In genomic region chr1:43110556-43110955, GRCm38 (mm10) we compare ENCODE assay signal across 8 mouse cellular contexts. TPM values are rescaled to one million over a fixed set of nuclear protein-coding genes. Genes with fewer than 3 reads are reported as not detected.
DNase-seq lines count a peak whose midpoint lies in the region.

No protein-coding gene starts in this region.

- peak; percentile 68 for DNase-seq in heart, postnatal 4 days
- no peak for DNase-seq in heart, adult 8-10 months (ENCODE audit: low spot score)
- DNase-seq in 416B (ENCODE audit: low read depth) (peak; percentile 83), MEL-GATA-1-ER (ENCODE audit: extremely low read depth, low read depth) (peak; percentile 59)
- DNase-seq in cerebellum, adult 9-10 months: peak; percentile 46
- peak; percentile 77 for DNase-seq in kidney, postnatal 10 days
- DNase-seq in naive thymus-derived CD4-positive, alpha-beta T cell, adult 2 months (ENCODE audit: low read depth): peak; percentile 91
- no peak for DNase-seq in left cerebral cortex, adult 8-10 months (ENCODE audit: low spot score in 2 of 2)

RNA-seq across cellular contexts. Expression of gene AI597479, which starts 12.0 kb away (rescaled TPM):
- 1 to 10 TPM; 9.2 to 9.8 TPM for total RNA-seq in heart, postnatal 4 days (2021)
- 10 to 100 TPM; 18.7 to 25.0 (median 21.5) TPM for total RNA-seq in heart, adult 8-10 months (2022)
- total RNA-seq in left cerebral cortex, adult 8-10 months (2022): 10 to 100 TPM; 23.4 to 28.0 (median 25.3) TPM

RNA-seq across cellular contexts. Expression of gene Tgfbrap1, which starts 12.1 kb away (rescaled TPM):
- 10 to 100 TPM; 16.3 to 17.3 TPM for total RNA-seq in heart, postnatal 4 days (2021)
- 10 to 100 TPM; 12.9 to 14.9 (median 13.8) TPM for total RNA-seq in heart, adult 8-10 months (2022)
- 10 to 100 TPM; 38.5 to 44.9 (median 42.7) TPM for total RNA-seq in left cerebral cortex, adult 8-10 months (2022)

Comparison
In these comparisons a context has a peak if more than half of its experiments do, and no peak if none do; other contexts are left out.
1. DNase-seq: peak in heart, postnatal 4 days (single experiment), 416B (single experiment), MEL-GATA-1-ER (single experiment), cerebellum, adult 9-10 months (single experiment), kidney, postnatal 10 days (single experiment) and naive thymus-derived CD4-positive, alpha-beta T cell, adult 2 months (single experiment); none in heart, adult 8-10 months (single experiment) and left cerebral cortex, adult 8-10 months (0 of 2).